Mouse (Mus musculus) heart, postnatal 0 days (tissue): ENCODE data around the gene Ldah.

ENCODE experiments used
- CTCF ChIP-seq: IDR thresholded peaks from 2 replicates; pipeline ENCODE4 v1.5.1; 2016; ENCODE audit warnings: antibody characterized with exemption, control low read depth, low read depth
- EP300 ChIP-seq: IDR thresholded peaks from 2 replicates; pipeline ENCODE4 v1.6.1; 2016; ENCODE audit warnings: antibody characterized with exemption, low read depth

DNA sequence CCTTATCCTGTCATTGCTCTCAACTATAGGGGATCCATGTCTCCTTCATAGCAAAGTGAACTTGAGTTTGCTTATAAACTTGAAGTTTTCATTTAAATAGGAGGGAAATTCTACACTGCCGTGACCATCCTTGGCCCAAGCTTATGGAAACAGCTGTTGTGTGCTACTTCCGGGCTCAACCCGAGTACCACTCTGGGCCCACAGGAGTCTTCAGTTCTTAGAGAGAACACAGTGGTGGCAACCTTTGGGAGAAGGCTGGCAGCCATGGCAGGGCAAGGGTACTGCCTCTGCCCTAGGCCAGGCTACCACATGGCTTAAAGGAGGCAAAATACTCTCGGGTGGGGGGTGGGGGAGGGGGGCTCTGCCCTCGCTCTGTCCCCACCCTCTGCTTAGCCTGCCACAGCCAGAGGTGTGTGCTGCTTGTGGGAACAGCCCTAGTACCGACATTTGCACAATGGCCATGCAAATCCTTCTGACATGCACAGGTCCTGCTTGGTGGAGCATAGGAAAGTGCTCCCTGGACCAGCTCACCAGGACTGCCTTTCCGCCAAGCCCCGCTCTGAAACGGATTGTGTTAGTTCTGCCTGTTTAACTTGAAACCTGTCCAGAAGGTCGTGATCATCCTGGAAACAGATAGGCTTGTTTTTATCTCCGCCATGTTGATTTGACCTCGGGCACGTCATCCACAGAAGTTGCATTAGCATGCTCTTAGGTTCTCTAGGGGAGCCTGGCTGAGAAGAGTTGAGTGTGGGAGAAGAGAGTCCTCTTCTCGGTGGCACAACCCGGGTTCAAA is 73.5 kb downstream of the Ldah start:
- TF ChIP-seq CTCF: no peak
- TF ChIP-seq EP300: no peak
